8 mouse cellular contexts compared by ENCODE assay signal in the genomic region with DNA sequence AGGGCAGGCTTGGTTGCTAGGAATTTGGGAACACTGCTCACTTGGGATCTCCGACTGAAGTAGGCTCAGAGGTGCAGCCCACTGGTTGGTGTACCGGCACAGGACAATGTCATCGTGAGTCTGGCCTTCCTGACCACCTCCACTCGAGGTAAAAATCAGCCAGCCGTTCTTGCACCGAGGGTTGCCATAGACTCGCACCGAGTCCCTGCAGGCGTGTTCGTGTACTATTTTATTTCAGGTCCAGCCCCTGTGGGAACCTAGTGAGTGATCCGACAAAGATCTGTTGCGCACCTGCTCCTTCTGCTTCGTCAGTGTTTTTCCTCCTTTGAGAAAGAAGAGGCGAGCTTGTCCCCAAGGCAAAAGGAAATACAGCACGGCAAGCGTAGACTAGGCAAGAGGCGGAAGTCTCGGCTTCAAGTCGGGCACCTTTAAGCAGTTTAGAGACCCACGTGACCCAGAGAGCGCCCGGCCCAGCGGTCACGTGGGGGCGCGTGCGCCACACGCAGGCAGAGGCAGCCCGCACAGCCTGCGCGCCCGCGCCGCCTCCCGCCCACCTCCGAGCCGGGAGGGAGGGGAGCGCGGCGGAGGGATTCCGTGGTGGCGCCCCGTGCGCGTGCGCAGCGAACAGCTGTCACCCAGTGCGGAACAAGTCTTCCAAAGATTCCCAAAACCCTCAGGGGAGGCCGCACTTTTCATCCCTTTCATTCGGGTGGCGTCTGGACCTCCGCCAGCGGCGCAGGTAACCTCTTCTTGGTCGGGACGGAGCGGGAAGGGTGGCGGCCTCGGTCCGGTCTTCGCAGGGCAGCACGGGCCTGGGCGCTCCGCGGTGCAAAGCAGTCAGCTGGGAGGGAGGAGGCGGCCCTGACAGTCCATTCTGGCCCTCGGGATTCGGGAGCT. TPM values are rescaled to one million over a fixed set of nuclear protein-coding genes. Genes with fewer than 3 reads are reported as not detected.
DNase-seq lines count a peak whose midpoint lies in the region; ATAC-seq and TF ChIP-seq lines count a peak whose summit lies in the region.

No protein-coding gene starts in this region.

- H3K4me3 ChIP-seq in embryonic facial prominence, embryonic 14.5 days (ENCODE audit: low read depth, low read length), result peak overlapping the region; percentile 88
- peak overlapping the region; percentile 95 for H3K4me3 ChIP-seq in heart, adult 2 months
- peak overlapping the region; percentile 89 for H3K4me3 ChIP-seq in limb, embryonic 13.5 days
- peak overlapping the region; percentile 93 for H3K4me3 ChIP-seq in midbrain, embryonic 16.5 days (ENCODE audit: low read depth, low read length)

- peaks cover 11% of the 10 kb centered on the region; the same call in 1 of the 2 replicates for H3K4me1 ChIP-seq in embryonic facial prominence, embryonic 14.5 days (ENCODE audit: control insufficient read depth, insufficient read depth, low read length)
- H3K4me1 ChIP-seq in heart, adult 2 months (ENCODE audit: control insufficient read depth, insufficient read depth, low read length), result 0 out of 2 replicates have a peak, but pooled peaks cover 1% of the 10 kb centered on the region
- no peaks in the 10 kb centered on the region; the same call in 1 of the 2 replicates for H3K4me1 ChIP-seq in limb, embryonic 13.5 days
- peaks cover 11% of the 10 kb centered on the region for H3K4me1 ChIP-seq in midbrain, embryonic 16.5 days (ENCODE audit: control insufficient read depth, insufficient read depth, low read length)

- DNase-seq in 3T3-L1 (ENCODE audit: low read depth, low spot score), result peak; percentile 89
- DNase-seq in adrenal gland, postnatal 4 days (ENCODE audit: low spot score in 2 of 2), result peak; percentile 90 to 92
- DNase-seq in embryonic facial prominence, embryonic 14.5 days (ENCODE audit: low spot score), result peak; percentile 98
- peak; percentile 96 to 99 for DNase-seq in heart, adult 2 months
- peak; percentile 97 for DNase-seq in kidney, adult 8-10 months
- DNase-seq in spleen, postnatal 10 days (ENCODE audit: low spot score in 2 of 2), result peak; percentile 83 to 94

- H3K9ac ChIP-seq in embryonic facial prominence, embryonic 14.5 days (ENCODE audit: low read depth, low read length), result peak overlapping the region; percentile 93
- H3K9ac ChIP-seq in heart, adult 2 months (ENCODE audit: low read depth, low read length), result peak overlapping the region; percentile 89
- H3K9ac ChIP-seq in limb, embryonic 13.5 days, result peak overlapping the region; percentile 93
- H3K9ac ChIP-seq in midbrain, embryonic 16.5 days (ENCODE audit: low read depth, low read length), result peak overlapping the region; percentile 92

- TF ChIP-seq POLR2A in heart, adult 2 months (IDR thresholded peaks at IDR 0.05; ENCODE audit: insufficient read depth, low read depth, low read length), result peak; percentile 99

- 0 out of 2 replicates have a peak, but pooled peaks have one; percentile 34 for TF ChIP-seq EP300 in heart, adult 2 months (IDR thresholded peaks at IDR 0.05; ENCODE audit: insufficient read depth, low read depth, low read length)

- peaks cover 2% of the 10 kb centered on the region; the same call in 1 of the 2 replicates for H3K79me2 ChIP-seq in heart, adult 2 months (replicated peaks; ENCODE audit: control insufficient read depth, insufficient read depth, low read length)

- peak; percentile 98 for ATAC-seq in embryonic facial prominence, embryonic 14.5 days (ENCODE audit: low read depth)
- ATAC-seq in limb, embryonic 13.5 days (ENCODE audit: low FRiP score, low read depth), result peak; percentile 98
- peak; percentile 98 for ATAC-seq in midbrain, embryonic 16.5 days

- no peaks in the 10 kb centered on the region for H3K36me3 ChIP-seq in embryonic facial prominence, embryonic 14.5 days (ENCODE audit: control insufficient read depth, insufficient read depth, low read length)
- H3K36me3 ChIP-seq in heart, adult 2 months (ENCODE audit: control insufficient read depth, insufficient read depth, low read length), result no peaks in the 10 kb centered on the region; the same call in 1 of the 2 replicates
- H3K36me3 ChIP-seq in limb, embryonic 13.5 days, result no peaks in the 10 kb centered on the region
- no peaks in the 10 kb centered on the region for H3K36me3 ChIP-seq in midbrain, embryonic 16.5 days (ENCODE audit: control insufficient read depth, insufficient read depth, low read length)

- H3K27ac ChIP-seq in embryonic facial prominence, embryonic 14.5 days (replicated peaks; ENCODE audit: low read depth, low read length), result peak overlapping the region; percentile 88
- peak overlapping the region; percentile 86 for H3K27ac ChIP-seq in heart, adult 2 months
- H3K27ac ChIP-seq in limb, embryonic 13.5 days, result peak overlapping the region; percentile 74; the same call in 1 of the 2 replicates
- peak overlapping the region; percentile 91 for H3K27ac ChIP-seq in midbrain, embryonic 16.5 days (ENCODE audit: low read length)

- intact Hi-C loops in heart, adult 2 months (cut with DNase I), result no loop called here

- H3K4me2 ChIP-seq in embryonic facial prominence, embryonic 14.5 days (ENCODE audit: low read depth, low read length), result peak overlapping the region; percentile 82
- H3K4me2 ChIP-seq in limb, embryonic 13.5 days (replicated peaks), result peak overlapping the region; percentile 67
- H3K4me2 ChIP-seq in midbrain, embryonic 16.5 days (ENCODE audit: low read length), result peak overlapping the region; percentile 85

- under 1% methylated on average over 48 of the region's 68 CpGs for WGBS in embryonic facial prominence, embryonic 14.5 days
- WGBS in heart, adult 2 months, result under 1% methylated on average over 63 of the region's 68 CpGs
- under 1% methylated on average over 59 of the region's 68 CpGs for WGBS in limb, embryonic 13.5 days
- under 1% methylated on average over 56 of the region's 68 CpGs for WGBS in midbrain, embryonic 16.5 days

- TF ChIP-seq CTCF in heart, adult 2 months (IDR thresholded peaks at IDR 0.05), result peak; percentile 26; the same call in 1 of the 2 replicates

- H3K9me3 ChIP-seq in embryonic facial prominence, embryonic 14.5 days (ENCODE audit: control insufficient read depth, low read length), result no peaks in the 10 kb centered on the region
- H3K9me3 ChIP-seq in limb, embryonic 13.5 days, result no peaks in the 10 kb centered on the region
- H3K9me3 ChIP-seq in midbrain, embryonic 16.5 days (replicated peaks; ENCODE audit: control insufficient read depth, low read length, poor library complexity, severe bottlenecking), result no peaks in the 10 kb centered on the region

- no peaks in the 10 kb centered on the region for H3K27me3 ChIP-seq in embryonic facial prominence, embryonic 14.5 days (replicated peaks; ENCODE audit: control insufficient read depth, insufficient read depth, low read length)
- no peaks in the 10 kb centered on the region for H3K27me3 ChIP-seq in heart, adult 2 months (ENCODE audit: control insufficient read depth, insufficient read depth, low read length)
- no peaks in the 10 kb centered on the region for H3K27me3 ChIP-seq in limb, embryonic 13.5 days
- no peaks in the 10 kb centered on the region for H3K27me3 ChIP-seq in midbrain, embryonic 16.5 days (ENCODE audit: control insufficient read depth, insufficient read depth, low read depth, low read length)

RNA-seq across cellular contexts. Expression of gene Kdm4c, which starts 9.3 kb away (rescaled TPM):
- total RNA-seq in adrenal gland, postnatal 4 days (2021), result 10 to 100 TPM; 22.3 to 24.6 TPM
- polyA plus RNA-seq in embryonic facial prominence, embryonic 14.5 days (2014; fragmentation: Nextera tagmentation; extraction: Ambion mirVana), result 14.5 and 16.7 TPM in 2 replicates
- 10 to 100 TPM; 10.8 to 10.9 TPM for total RNA-seq in heart, adult 2 months (2021)
- polyA plus RNA-seq in heart, adult 2 months (2012; rRNA removed), result 1.8 and 4.3 TPM in 2 replicates
- polyA plus RNA-seq in limb, embryonic 13.5 days (2015; fragmentation: Nextera tagmentation; extraction: Ambion mirVana), result 15.0 and 15.9 TPM in 2 replicates
- 16.6 and 17.9 TPM in 2 replicates for polyA plus RNA-seq in midbrain, embryonic 16.5 days (2015; fragmentation: Nextera tagmentation; extraction: Ambion mirVana)

Comparison
In these comparisons a context has a peak if more than half of its experiments do, and no peak if none do; other contexts are left out.
1. Peak in every context shown above with its lines: DNase-seq, ATAC-seq, H3K4me3 ChIP-seq and H3K27ac ChIP-seq.